Mouse (Mus musculus) small intestine, adult 2 months (tissue): ENCODE data around the gene Ikzf3. TPM values are rescaled to one million over a fixed set of nuclear protein-coding genes. Genes with fewer than 3 reads are reported as not detected.
A peak's percentile ranks its signal among the peaks of the same experiment; 100 is the strongest.

Source experiments
- H3K27ac ChIP-seq: fragments of 200-500 bp; 2 replicates; pipeline ENCODE4 v1.5.1; 2012; ENCODE audit warnings: low read depth, low read length, control low read depth, inconsistent platforms; ENCODE audit not compliant: insufficient read depth
- H3K27me3 ChIP-seq: fragments of 200-500 bp; 2 replicates; pipeline ENCODE4 v1.6.1; 2012; ENCODE audit warnings: mild to moderate bottlenecking, moderate library complexity, low read length, inconsistent platforms; ENCODE audit not compliant: control insufficient read depth, insufficient read depth
- H3K36me3 ChIP-seq: fragments of 200-500 bp; 2 replicates; pipeline ENCODE4 v1.6.1; 2012; ENCODE audit warnings: mild to moderate bottlenecking, low read length, control low read depth, inconsistent platforms; ENCODE audit not compliant: control insufficient read depth, insufficient read depth
- H3K4me1 ChIP-seq: fragments of 200-500 bp; 2 replicates; pipeline ENCODE4 v1.6.1; 2012; ENCODE audit warnings: low read length, inconsistent platforms, mixed read lengths; ENCODE audit not compliant: control insufficient read depth, insufficient read depth, insufficient read length
- H3K4me3 ChIP-seq: fragments of 200-500 bp; 2 replicates; pipeline ENCODE4 v1.5.1; 2012; ENCODE audit warnings: low read depth, mild to moderate bottlenecking, control low read depth, inconsistent platforms, low read length, moderate library complexity
- CTCF ChIP-seq: fragments of 200-500 bp; IDR thresholded peaks from 2 replicates; pipeline ENCODE4 v1.5.1; 2012; ENCODE audit warnings: low read depth, mild to moderate bottlenecking, control low read depth, inconsistent platforms, low read length, moderate library complexity, mixed read lengths; ENCODE audit not compliant: insufficient replicate concordance, insufficient read length; ENCODE audit errors: extremely low read depth
- POLR2A ChIP-seq: fragments of 200-500 bp; IDR thresholded peaks from 2 replicates; pipeline ENCODE4 v1.6.1; 2012; ENCODE audit warnings: low read depth, mild to moderate bottlenecking, control low read depth, inconsistent platforms, low read length, moderate library complexity
- WGBS: fragments of 180-500 bp; shearing (Covaris S2); methylation state at CpG from one replicate; pipeline ENCODE4 v1.1.7; 2018; 5-methylcytosine and 5-hydroxymethylcytosine counted together
- polyA plus RNA-seq: library from polyadenylated mRNA; depleted of rRNA; stranded (reverse); fragments of >200 nt; gene quantifications from 2 replicates; pipeline ENCODE4 v1.2.3, GENCODE M21; 2012

Ikzf3 gene
- polyA plus RNA-seq, 1 experiment, result 9.7 TPM

- no peak for TF ChIP-seq CTCF
- no peak for TF ChIP-seq POLR2A
- no peaks in the 10 kb centered on the region for H3K36me3 ChIP-seq
- no peak overlapping the region for H3K27ac ChIP-seq
- WGBS, result 44% methylated on average over 8 of the region's 8 CpGs
- 0 out of 2 replicates have a peak, but pooled peaks cover 5% of the 10 kb centered on the region for H3K27me3 ChIP-seq
- peaks cover 14% of the 10 kb centered on the region for H3K4me1 ChIP-seq
- H3K4me3 ChIP-seq, result no peak overlapping the region
These were observed 71.8 kb downstream of the Ikzf3 start for GRCm38 (mm10) chr11:98473916-98474479.

DNA sequence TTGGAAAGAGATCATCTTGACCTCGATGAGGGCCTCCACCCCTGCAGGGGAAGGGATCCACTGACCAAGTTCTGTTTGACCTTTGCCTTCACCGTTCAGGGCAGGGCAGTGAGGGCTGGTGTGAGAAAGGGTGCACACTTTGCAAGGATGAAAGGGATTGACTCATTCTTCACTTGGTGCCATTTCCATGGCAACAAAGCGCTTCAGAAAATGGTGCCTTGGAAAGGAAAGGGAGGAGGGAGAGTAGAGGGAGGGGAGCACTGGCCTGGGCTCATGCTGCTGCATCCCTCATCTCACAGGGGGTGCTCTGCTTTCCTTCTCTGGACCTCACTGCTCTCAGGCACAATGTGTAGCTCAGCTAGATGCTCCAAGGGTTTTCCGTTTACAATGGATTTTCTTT, 73.1 kb downstream of the Ikzf3 start:
- Histone ChIP-seq H3K27me3 (0 out of 2 replicates have a peak, but pooled peaks cover 5% of the 10 kb centered on the region), H3K4me3 (no peak overlapping the region), H3K27ac (peak overlapping the region; percentile 17), H3K4me1 (peaks cover 14% of the 10 kb centered on the region), H3K36me3 (no peaks in the 10 kb centered on the region)
- no peak for TF ChIP-seq POLR2A
- no peak for TF ChIP-seq CTCF
- WGBS, result 48% methylated on average over 4 of the region's 4 CpGs

DNA sequence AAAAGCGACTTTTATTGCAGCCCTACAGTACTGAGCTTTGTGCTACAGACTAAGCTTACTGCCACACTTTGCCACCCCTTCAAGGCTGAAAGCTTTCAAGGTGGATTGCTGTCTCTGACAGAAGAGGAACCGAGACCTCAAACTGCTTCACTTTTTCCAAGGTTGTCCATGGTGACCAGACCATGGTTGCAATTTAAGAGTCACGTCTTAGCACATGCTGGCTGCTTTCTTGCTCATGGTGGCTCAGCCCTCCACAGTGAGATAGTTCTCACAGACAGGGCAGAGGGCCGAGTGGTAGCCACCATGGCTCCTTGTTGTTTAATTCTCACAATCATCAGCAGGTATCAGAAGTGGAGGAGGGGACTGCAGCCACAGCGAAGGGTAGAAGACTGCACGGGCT, 75.0 kb downstream of the Ikzf3 start:
- H3K27me3 ChIP-seq, result 0 out of 2 replicates have a peak, but pooled peaks cover 5% of the 10 kb centered on the region
- peaks cover 14% of the 10 kb centered on the region for H3K4me1 ChIP-seq
- H3K4me3 ChIP-seq, result no peak overlapping the region
- H3K36me3 ChIP-seq, result no peaks in the 10 kb centered on the region
- H3K27ac ChIP-seq, result peak overlapping the region; percentile 2; the same call in 1 of the 2 replicates
- WGBS, result 61% methylated on average over 6 of the region's 6 CpGs
- TF ChIP-seq POLR2A, result no peak
- no peak for TF ChIP-seq CTCF

- no peak overlapping the region for H3K4me3 ChIP-seq
- H3K4me1 ChIP-seq, result peaks cover 14% of the 10 kb centered on the region
- H3K27ac ChIP-seq, result peak overlapping the region; percentile 4; the same call in 1 of the 2 replicates
- no peaks in the 10 kb centered on the region for H3K36me3 ChIP-seq
- WGBS, result 31% methylated on average over 22 of the region's 22 CpGs
- 0 out of 2 replicates have a peak, but pooled peaks cover 5% of the 10 kb centered on the region for H3K27me3 ChIP-seq
- TF ChIP-seq CTCF (no peak), POLR2A (no peak)
These were observed 75.8 kb downstream of the Ikzf3 start for GRCm38 (mm10) chr11:98469761-98470714.

DNA sequence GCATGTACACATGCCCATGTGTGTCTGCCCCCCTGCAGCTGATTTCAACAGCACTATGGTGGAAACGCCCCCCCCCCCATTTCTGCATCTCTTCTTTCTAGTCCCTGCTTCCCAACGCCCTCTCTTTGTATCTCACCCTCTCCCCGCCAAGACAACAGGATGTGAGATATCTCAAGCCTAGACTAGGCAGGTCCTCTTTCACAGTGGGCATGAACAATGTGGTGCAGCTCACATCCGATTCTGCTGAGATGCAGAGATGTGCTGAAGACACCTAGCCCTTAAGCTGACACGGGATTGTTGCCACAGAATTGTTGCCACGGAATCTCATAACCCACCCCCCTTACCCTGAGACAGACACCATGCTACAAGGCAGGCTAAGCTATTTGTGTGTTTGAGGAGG, 81.3 kb downstream of the Ikzf3 start:
- 67% methylated on average over 6 of the region's 6 CpGs for WGBS
- peak overlapping the region; percentile 42; the same call in 1 of the 2 replicates for H3K27ac ChIP-seq
- no peaks in the 10 kb centered on the region for H3K27me3 ChIP-seq
- H3K36me3 ChIP-seq, result no peaks in the 10 kb centered on the region
- TF ChIP-seq POLR2A (no peak), CTCF (no peak)
- H3K4me1 ChIP-seq, result no peaks in the 10 kb centered on the region
- H3K4me3 ChIP-seq, result no peak overlapping the region

GRCm38 (mm10) chr11:98463911-98464310, 81.9 kb downstream of the Ikzf3 start:
- Histone ChIP-seq H3K36me3 (no peaks in the 10 kb centered on the region), H3K4me1 (no peaks in the 10 kb centered on the region), H3K27ac (peak overlapping the region; percentile 42; the same call in 1 of the 2 replicates), H3K4me3 (no peak overlapping the region), H3K27me3 (no peaks in the 10 kb centered on the region)
- TF ChIP-seq POLR2A, result no peak
- TF ChIP-seq CTCF, result no peak
- WGBS, result 73% methylated on average over 9 of the region's 9 CpGs

GRCm38 (mm10) chr11:98462255-98462654, 83.6 kb downstream of the Ikzf3 start:
- no peak overlapping the region for H3K4me3 ChIP-seq
- peaks cover 5% of the 10 kb centered on the region; the same call in 1 of the 2 replicates for H3K4me1 ChIP-seq
- no peaks in the 10 kb centered on the region for H3K36me3 ChIP-seq
- whole genome bisulfite sequencing, result 86% methylated on average over 6 of the region's 6 CpGs
- TF ChIP-seq POLR2A, result no peak
- no peak for TF ChIP-seq CTCF
- no peak overlapping the region for H3K27ac ChIP-seq
- H3K27me3 ChIP-seq, result no peaks in the 10 kb centered on the region
